Mouse (Mus musculus): Measurements from ENCODE around the gene Gsk3a. TPM values are rescaled to one million over a fixed set of nuclear protein-coding genes. Genes with fewer than 3 reads are reported as not detected.

Gsk3a gene
- polyA plus RNA-seq, 1 experiment from 2014 or later, result 4.3 TPM

DNA sequence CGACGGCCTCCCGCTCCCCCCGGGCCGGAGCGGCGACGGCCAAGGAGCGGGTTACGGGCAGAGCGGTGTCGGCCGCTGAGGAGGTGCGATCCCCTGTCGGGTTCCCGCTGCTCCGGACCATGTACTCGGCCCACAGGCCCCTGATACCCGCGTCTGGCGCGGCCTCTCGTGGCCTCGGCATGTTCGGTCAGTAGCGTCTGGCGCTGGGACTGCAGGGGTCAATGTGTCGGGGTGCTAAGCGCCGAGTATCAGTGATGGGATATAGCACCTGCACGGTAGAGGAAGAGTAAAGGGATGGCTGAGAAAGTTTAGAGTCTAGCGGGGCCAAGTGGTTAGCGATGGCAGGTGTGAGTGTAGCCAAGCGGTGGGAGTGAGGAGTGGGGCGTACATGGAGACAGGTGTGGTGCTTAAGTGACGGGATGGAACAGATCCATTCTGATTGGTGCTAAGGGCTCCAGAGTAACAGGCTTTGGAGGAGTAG, 45.1 kb upstream of the Gsk3a start:
- H3K4me1 ChIP-seq (ENCODE audit: insufficient read depth), result peaks cover 49% of the 10 kb centered on the region
- peak; percentile 33 for TF ChIP-seq CTCF (IDR thresholded peaks at IDR 0.05; ENCODE audit: low read depth)
- no peak for TF ChIP-seq EP300 (IDR thresholded peaks at IDR 0.05; ENCODE audit: low read depth)

DNA sequence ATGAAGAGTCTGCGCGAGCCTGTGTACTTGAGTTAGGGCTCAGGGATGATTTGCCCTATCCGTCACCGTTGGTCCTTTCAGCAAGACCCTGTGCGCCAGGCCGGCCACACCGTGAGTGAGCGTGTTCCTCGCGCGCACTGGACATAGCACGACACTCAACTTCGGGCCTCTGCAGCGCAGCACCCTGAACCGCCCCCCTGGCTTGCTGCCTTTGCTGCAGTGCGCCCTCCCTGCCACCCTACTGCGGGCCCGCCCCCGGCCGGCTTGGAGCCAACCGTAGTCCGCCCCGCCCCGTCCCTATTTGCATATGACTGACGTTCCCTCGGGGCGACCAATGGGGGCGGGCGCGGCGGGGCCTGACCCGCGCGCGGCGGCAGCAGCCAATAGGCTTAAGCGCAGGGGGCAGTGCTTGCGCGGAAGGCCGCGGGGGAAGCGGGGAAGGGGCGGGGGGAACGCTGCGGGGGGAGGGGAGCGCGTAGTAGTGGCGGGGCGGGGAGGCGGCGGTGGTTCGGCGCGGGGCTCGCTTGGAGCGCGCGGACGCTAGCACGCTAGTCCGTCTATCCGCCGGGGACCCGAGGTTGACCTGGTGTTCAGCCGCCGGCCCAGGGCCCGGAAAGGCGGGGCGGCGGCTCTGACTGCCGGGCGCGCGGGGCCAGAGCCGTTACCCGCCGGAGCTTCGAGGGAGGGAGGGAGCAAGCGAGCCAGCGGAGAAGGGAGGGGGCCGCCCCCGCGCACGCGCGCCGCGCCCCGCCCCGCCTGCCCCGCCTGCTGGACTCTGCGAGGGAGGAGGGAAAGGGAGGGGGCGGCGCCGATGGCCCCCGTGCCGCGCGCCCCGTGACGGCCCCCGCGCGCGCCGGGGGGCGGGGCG, 44.3 kb upstream of the Gsk3a start:
- peak overlapping the region; percentile 78 for H3K4me3 ChIP-seq (ENCODE audit: low read depth, low read length)
- peak overlapping the region; percentile 96 for H3K27ac ChIP-seq (ENCODE audit: low read depth)
- no peaks in the 10 kb centered on the region for H3K27me3 ChIP-seq (ENCODE audit: insufficient read depth, low read length)
- peaks cover 23% of the 10 kb centered on the region for H3K36me3 ChIP-seq (replicated peaks; ENCODE audit: insufficient read depth, low read length)
- WGBS (ENCODE audit: insufficient replicate concordance), result under 1% methylated on average over 52 of the region's 108 CpGs
- ATAC-seq (peak; percentile 86), DNase-seq (peak; percentile 99)
- peak overlapping the region; percentile 88 for H3K9ac ChIP-seq (replicated peaks)
- no peak for TF ChIP-seq EP300 (IDR thresholded peaks at IDR 0.05; ENCODE audit: low read depth)
- TF ChIP-seq CTCF (IDR thresholded peaks at IDR 0.05; ENCODE audit: low read depth), result no peak
- H3K4me1 ChIP-seq (ENCODE audit: insufficient read depth), result peaks cover 55% of the 10 kb centered on the region
- no peaks in the 10 kb centered on the region for H3K9me3 ChIP-seq (ENCODE audit: low read length)
- peak overlapping the region; percentile 99 for H3K4me2 ChIP-seq (ENCODE audit: low read depth, low read length)

More for the DNA sequence above, 45.1 kb upstream of the Gsk3a start:
- ATAC-seq (no peak), DNase-seq (peak; percentile 69)
- under 1% methylated on average over 27 of the region's 36 CpGs for WGBS (ENCODE audit: insufficient replicate concordance)
- H3K27ac ChIP-seq (ENCODE audit: low read depth), result peak overlapping the region; percentile 93
- no peaks in the 10 kb centered on the region for H3K27me3 ChIP-seq (ENCODE audit: insufficient read depth, low read length)
- no peaks in the 10 kb centered on the region for H3K9me3 ChIP-seq (ENCODE audit: low read length)
- H3K4me3 ChIP-seq (ENCODE audit: low read depth, low read length), result peak overlapping the region; percentile 78
- H3K36me3 ChIP-seq (replicated peaks; ENCODE audit: insufficient read depth, low read length), result peaks cover 31% of the 10 kb centered on the region
- H3K9ac ChIP-seq (replicated peaks), result peak overlapping the region; percentile 88
- H3K4me2 ChIP-seq (ENCODE audit: low read depth, low read length), result peak overlapping the region; percentile 99

DNA sequence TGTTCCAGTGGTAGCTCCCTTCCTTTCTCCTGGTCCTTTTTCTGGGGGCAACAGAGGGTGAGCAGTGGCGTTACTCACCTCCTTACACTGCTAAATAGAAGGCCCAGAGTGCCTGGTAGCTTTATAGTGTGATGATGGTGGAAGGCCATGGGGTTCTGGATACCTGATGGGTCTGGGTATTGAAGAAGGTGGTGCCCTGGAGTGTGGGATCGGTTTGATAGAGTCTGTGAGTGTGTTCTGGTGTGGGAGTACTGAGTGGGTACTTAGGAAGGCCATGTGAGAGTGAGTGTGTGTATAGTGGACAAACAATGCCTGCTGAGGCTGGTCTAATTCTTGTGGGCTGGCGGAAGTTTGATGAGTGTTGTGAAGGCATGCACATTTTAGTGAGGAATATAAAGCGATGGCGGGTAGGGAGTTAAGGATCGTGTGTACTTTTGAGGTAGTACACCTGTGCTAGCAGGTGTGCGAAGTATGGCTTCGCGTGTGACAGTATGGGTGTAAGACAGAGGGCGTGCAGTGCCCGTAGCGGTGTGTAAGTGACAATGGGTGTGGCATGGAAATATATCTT, 43.6 kb upstream of the Gsk3a start:
- ATAC-seq (peak; percentile 8), DNase-seq (peak; percentile 20)
- Histone ChIP-seq H3K27me3 (ENCODE audit: insufficient read depth, low read length) (no peaks in the 10 kb centered on the region), H3K4me2 (ENCODE audit: low read depth, low read length) (peak overlapping the region; percentile 99), H3K27ac (ENCODE audit: low read depth) (peak overlapping the region; percentile 96), H3K9me3 (ENCODE audit: low read length) (no peaks in the 10 kb centered on the region), H3K4me3 (ENCODE audit: low read depth, low read length) (peak overlapping the region; percentile 78), H3K4me1 (ENCODE audit: insufficient read depth) (peaks cover 55% of the 10 kb centered on the region), H3K36me3 (replicated peaks; ENCODE audit: insufficient read depth, low read length) (peaks cover 16% of the 10 kb centered on the region), H3K9ac (replicated peaks) (no peak overlapping the region)
- TF ChIP-seq CTCF (IDR thresholded peaks at IDR 0.05; ENCODE audit: low read depth) (peak; percentile 18; the same call in 1 of the 2 replicates), EP300 (IDR thresholded peaks at IDR 0.05; ENCODE audit: low read depth) (no peak)
- 24% methylated on average over 12 of the region's 12 CpGs for WGBS (ENCODE audit: insufficient replicate concordance)

DNA sequence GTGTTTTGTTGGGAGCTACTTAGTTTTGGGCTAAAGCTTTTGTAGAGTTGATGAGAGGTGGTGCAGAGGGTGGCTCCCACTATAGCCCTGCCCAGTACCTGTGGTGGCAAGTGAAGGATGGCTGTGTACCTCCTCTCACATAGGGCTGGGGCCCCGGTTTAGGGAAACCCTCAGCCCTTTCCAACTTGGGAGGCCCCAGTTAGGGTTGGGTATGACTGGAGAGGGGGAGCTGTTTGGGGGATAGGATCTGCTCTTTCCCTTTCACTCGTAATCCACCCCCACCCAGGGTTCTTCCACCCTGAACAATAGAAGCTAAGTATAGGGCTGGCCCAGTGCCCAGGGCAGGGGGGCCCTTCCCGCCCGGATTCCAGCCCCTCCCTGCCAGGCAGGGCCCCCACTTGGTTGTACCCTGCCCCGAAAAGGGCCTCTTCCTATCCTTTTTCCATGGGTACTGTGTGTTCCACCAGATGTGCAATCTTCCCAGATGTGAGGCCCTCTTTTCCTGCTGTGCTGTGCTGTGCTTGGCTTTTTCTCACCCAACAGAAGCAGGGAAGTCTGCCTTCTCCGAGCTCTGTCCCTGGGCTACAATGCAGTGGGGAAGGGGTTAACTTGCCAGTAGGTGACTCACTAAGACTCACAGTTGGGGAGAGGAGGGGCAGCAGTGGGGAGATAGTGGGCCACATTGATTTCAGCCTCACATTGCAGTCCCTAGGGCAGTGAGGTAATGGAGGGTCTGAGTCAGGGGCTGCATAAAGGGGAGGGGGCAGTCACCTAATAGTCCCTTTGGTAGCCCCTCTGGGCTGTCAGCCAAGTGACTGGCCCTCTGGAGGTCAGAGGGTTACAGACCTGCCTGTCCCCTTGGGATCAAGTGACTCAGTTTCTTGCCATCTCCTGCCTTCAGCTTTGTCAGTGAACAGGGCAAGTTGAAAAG, 42.5 kb upstream of the Gsk3a start:
- H3K27ac ChIP-seq (ENCODE audit: low read depth), result peak overlapping the region; percentile 96
- peak; percentile 57 for DNase-seq
- peak overlapping the region; percentile 68 for H3K9ac ChIP-seq (replicated peaks)
- H3K4me3 ChIP-seq (ENCODE audit: low read depth, low read length), result peak overlapping the region; percentile 70
- TF ChIP-seq EP300 (IDR thresholded peaks at IDR 0.05; ENCODE audit: low read depth) (peak; percentile 72), CTCF (IDR thresholded peaks at IDR 0.05; ENCODE audit: low read depth) (no peak)
- peaks cover 4% of the 10 kb centered on the region for H3K36me3 ChIP-seq (replicated peaks; ENCODE audit: insufficient read depth, low read length)
- WGBS (ENCODE audit: insufficient replicate concordance), result 3% methylated on average over 6 of the region's 6 CpGs
- H3K4me1 ChIP-seq (ENCODE audit: insufficient read depth), result peaks cover 63% of the 10 kb centered on the region
- no peaks in the 10 kb centered on the region for H3K9me3 ChIP-seq (ENCODE audit: low read length)
- H3K4me2 ChIP-seq (ENCODE audit: low read depth, low read length), result peak overlapping the region; percentile 99
- H3K27me3 ChIP-seq (ENCODE audit: insufficient read depth, low read length), result no peaks in the 10 kb centered on the region
- no peak for ATAC-seq

DNA sequence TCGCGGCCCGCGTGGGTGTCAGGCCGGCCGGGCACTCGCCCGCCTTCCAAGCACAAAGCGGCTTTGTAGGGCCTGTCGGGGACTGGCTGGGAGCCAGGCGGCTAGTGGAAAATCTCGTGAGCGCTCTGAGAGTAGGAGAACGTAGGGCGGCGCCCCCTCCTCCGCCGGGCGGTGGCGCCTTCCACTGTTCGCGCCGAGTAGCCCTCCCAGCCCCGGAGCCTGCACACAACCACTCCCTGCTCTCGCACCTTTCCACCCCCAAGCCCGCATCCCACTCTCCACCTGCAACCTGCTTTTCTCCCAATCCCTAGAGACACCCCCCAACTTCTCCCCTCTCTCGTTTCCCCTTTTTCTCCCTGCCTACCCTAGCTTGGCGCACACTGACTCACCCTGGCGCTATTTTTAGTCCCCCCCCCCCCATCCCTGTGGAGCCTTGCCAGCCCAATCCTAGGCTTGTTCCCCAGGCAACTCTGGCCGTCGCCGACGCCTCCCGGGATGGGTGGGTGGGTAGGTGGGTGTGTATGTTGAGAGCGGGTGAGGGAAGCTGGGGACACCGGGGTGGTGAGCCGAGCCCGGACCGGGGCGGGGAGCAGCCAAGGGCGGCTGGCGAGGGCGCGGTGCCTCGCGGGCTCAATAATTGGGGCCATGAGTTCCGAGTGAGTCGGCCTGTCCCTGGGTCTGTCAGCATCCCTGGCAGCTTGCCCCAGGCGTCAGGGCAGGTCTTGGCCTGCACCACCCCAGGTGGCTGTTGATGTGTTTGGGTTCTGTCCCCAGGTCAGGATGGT, 41.6 kb upstream of the Gsk3a start:
- peak overlapping the region; percentile 99 for H3K4me2 ChIP-seq (ENCODE audit: low read depth, low read length)
- DNase-seq (peak; percentile 79), ATAC-seq (peak; percentile 18)
- peak overlapping the region; percentile 68 for H3K9ac ChIP-seq (replicated peaks)
- no peaks in the 10 kb centered on the region for H3K9me3 ChIP-seq (ENCODE audit: low read length)
- H3K4me1 ChIP-seq (ENCODE audit: insufficient read depth), result peaks cover 68% of the 10 kb centered on the region
- TF ChIP-seq CTCF (IDR thresholded peaks at IDR 0.05; ENCODE audit: low read depth), result peak; percentile 46
- TF ChIP-seq EP300 (IDR thresholded peaks at IDR 0.05; ENCODE audit: low read depth), result peak; percentile 15; the same call in 1 of the 2 replicates
- under 1% methylated on average over 45 of the region's 49 CpGs for WGBS (ENCODE audit: insufficient replicate concordance)
- peak overlapping the region; percentile 70 for H3K4me3 ChIP-seq (ENCODE audit: low read depth, low read length)
- no peaks in the 10 kb centered on the region for H3K27me3 ChIP-seq (ENCODE audit: insufficient read depth, low read length)
- peak overlapping the region; percentile 96 for H3K27ac ChIP-seq (ENCODE audit: low read depth)
- H3K36me3 ChIP-seq (replicated peaks; ENCODE audit: insufficient read depth, low read length), result 0 out of 2 replicates have a peak, but pooled peaks cover 3% of the 10 kb centered on the region
